Mouse (Mus musculus) telencephalon, adult 2 months (tissue): ENCODE results near the gene Ttc3.
A peak's percentile ranks its signal among the peaks of the same experiment; 100 is the strongest.
"Not testable (repeated sequence)": the region's sequence is repeated elsewhere in the genome, so short reads cannot be mapped to it uniquely, and the experiment has no call there.

Source experiments
- DNase-seq: peaks from one replicate; pipeline ENCODE4 v3.0.0-alpha.2; 2011; ENCODE audit warnings: low read depth, low spot score

Ttc3 gene

GRCm38 (mm10) chr16:94428948-94429347 is 58.5 kb downstream of the Ttc3 start:
- no peak for DNase-seq

GRCm38 (mm10) chr16:94435495-94436234 is 65.2 kb downstream of the Ttc3 start:
- DNase-seq = peak; percentile 38

- no peak for DNase-seq
Measured at GRCm38 (mm10) chr16:94436801-94437200, 66.4 kb downstream of the Ttc3 start.

GRCm38 (mm10) chr16:94441361-94441760 is 70.9 kb downstream of the Ttc3 start:
- no peak for DNase-seq

GRCm38 (mm10) chr16:94449151-94449550 is 78.7 kb downstream of the Ttc3 start:
- DNase-seq = no peak

GRCm38 (mm10) chr16:94449632-94450031 is 79.2 kb downstream of the Ttc3 start:
- no peak for DNase-seq

GRCm38 (mm10) chr16:94451545-94452488 is 81.4 kb downstream of the Ttc3 start:
- DNase-seq = no peak

GRCm38 (mm10) chr16:94452768-94453167 is 82.3 kb downstream of the Ttc3 start:
- DNase-seq = no peak

GRCm38 (mm10) chr16:94454146-94454545 is 83.7 kb downstream of the Ttc3 start:
- DNase-seq = no peak

- DNase-seq = no peak
Measured at GRCm38 (mm10) chr16:94464067-94464466, 93.6 kb downstream of the Ttc3 start.

GRCm38 (mm10) chr16:94465900-94466299 is 95.5 kb downstream of the Ttc3 start:
- no peak for DNase-seq

GRCm38 (mm10) chr16:94466317-94466716 is 95.9 kb downstream of the Ttc3 start:
- not testable (repeated sequence) for DNase-seq

- DNase-seq = no peak
Measured at GRCm38 (mm10) chr16:94467337-94468055, 97.1 kb downstream of the Ttc3 start.

- no peak for DNase-seq
Measured at GRCm38 (mm10) chr16:94468391-94468790, 98.0 kb downstream of the Ttc3 start.

GRCm38 (mm10) chr16:94472515-94472951 is 102.1 kb downstream of the Ttc3 start:
- DNase-seq = peak; percentile 89

GRCm38 (mm10) chr16:94473086-94473822 is 102.8 kb downstream of the Ttc3 start:
- DNase-seq = no peak

GRCm38 (mm10) chr16:94484752-94485535 is 114.5 kb downstream of the Ttc3 start:
- no peak for DNase-seq

GRCm38 (mm10) chr16:94487341-94487740 is 116.9 kb downstream of the Ttc3 start:
- no peak for DNase-seq

GRCm38 (mm10) chr16:94489326-94489725 is 118.9 kb downstream of the Ttc3 start:
- DNase-seq = peak; percentile 43

- not testable (repeated sequence) for DNase-seq
Measured at GRCm38 (mm10) chr16:94497176-94497575, 126.8 kb downstream of the Ttc3 start.
